Mouse (Mus musculus): ENCODE results near the gene Abo. TPM values are rescaled to one million over a fixed set of nuclear protein-coding genes. Genes with fewer than 3 reads are reported as not detected.

The Abo gene
- not detected in 2 replicates for polyA plus RNA-seq (2015; fragmentation: Nextera tagmentation; extraction: Ambion mirVana)

DNA sequence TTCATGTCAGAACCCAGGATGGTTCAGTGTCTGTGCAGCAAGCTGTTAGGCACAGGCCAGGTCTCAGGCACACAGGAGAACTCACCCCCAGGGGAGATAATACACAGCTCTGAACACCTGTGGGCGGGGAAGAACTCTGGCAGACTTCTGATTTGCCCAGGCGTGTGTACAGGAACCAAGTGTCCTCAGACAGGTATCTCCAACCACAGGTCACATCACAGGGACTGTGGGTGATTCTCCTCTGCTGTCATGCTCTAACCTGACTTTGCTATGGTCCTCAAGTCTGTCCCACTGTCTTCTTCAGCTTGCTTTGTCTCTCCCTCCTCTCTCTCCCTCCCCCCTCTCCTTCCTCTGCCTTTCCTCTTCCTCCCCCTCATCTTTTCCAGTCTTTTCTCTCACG lies at the start of gene Abo:
TSS of gene Abo (minus strand) at position 101 of the 400 bp plus-strand sequence.
- Histone ChIP-seq H3K9ac (ENCODE audit: low read depth, low read length) (no peak within 1 kb of the TSS), H3K36me3 (ENCODE audit: insufficient read depth, low read length) (no peaks in the 10 kb centered on the region), H3K9me3 (replicated peaks; ENCODE audit: low read length) (no peaks in the 10 kb centered on the region), H3K4me2 (ENCODE audit: low read length) (no peak within 1 kb of the TSS), H3K4me1 (replicated peaks; ENCODE audit: insufficient read depth, low read length) (no peaks in the 10 kb centered on the region), H3K27me3 (ENCODE audit: insufficient read depth, low read length) (no peaks in the 10 kb centered on the region), H3K4me3 (replicated peaks; ENCODE audit: low read depth, low read length) (no peak within 1 kb of the TSS), H3K27ac (no peak within 1 kb of the TSS)
- ATAC-seq (replicated peaks; ENCODE audit: low FRiP score, low read depth) (no peak), DNase-seq (ENCODE audit: low spot score) (no peak)
- 64% methylated on average over 3 of the region's 3 CpGs for WGBS
- no peak for TF ChIP-seq CTCF (IDR thresholded peaks at IDR 0.05; ENCODE audit: low read depth)

DNA sequence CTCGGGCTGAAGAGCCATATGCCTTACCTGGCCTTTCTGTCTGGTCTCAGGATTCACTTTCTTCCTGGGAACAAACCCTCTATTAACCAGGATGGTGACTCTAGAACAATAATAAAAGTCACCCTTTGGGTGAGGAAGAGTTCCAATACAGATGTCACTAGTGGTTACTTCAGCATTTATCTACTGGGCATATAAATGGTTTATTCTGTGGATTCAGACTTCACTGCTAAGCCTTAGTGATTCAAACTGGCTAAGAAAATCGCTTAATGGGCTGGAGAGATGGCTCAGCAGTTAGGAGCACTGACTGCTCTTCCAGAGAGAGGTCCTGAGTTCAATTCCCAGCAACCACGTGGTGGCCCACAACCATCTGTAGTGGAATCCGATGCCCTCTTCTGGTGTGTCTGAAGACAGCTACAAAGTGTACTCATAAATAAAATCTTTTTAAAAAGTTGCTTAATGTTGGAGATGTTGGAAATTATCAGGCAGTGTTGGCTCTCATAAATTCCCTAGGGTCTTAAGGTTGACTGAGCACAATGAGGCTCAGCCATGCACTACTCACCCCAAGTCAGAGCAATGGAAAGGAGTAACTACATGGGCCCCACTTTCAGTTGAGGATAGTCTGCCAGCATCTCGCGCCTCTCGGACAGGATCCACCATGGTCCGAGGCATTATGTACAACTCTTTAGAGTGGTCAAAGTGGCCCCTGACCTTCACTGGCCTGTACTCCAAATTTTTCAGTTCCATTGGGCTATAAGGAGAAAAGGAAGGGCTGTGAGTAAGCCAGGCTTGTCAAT lies 49.6 kb upstream of the Abo start:
- Histone ChIP-seq H3K4me2 (ENCODE audit: low read length) (no peak overlapping the region), H3K9ac (ENCODE audit: low read depth, low read length) (0 out of 2 replicates have a peak overlapping the region, but pooled peaks have one; percentile 85), H3K4me1 (replicated peaks; ENCODE audit: insufficient read depth, low read length) (peaks cover 34% of the 10 kb centered on the region), H3K9me3 (replicated peaks; ENCODE audit: low read length) (no peaks in the 10 kb centered on the region), H3K4me3 (replicated peaks; ENCODE audit: low read depth, low read length) (no peak overlapping the region), H3K27me3 (ENCODE audit: insufficient read depth, low read length) (no peaks in the 10 kb centered on the region), H3K36me3 (ENCODE audit: insufficient read depth, low read length) (peaks cover 29% of the 10 kb centered on the region), H3K27ac (no peak overlapping the region)
- WGBS: 55% methylated on average over 8 of the region's 8 CpGs
- ATAC-seq (replicated peaks; ENCODE audit: low FRiP score, low read depth) (no peak), DNase-seq (ENCODE audit: low spot score) (no peak)
- TF ChIP-seq CTCF (IDR thresholded peaks at IDR 0.05; ENCODE audit: low read depth): no peak

GRCm38 (mm10) chr2:26913416-26914147 lies 48.8 kb upstream of the Abo start:
- DNase-seq (ENCODE audit: low spot score) (no peak), ATAC-seq (replicated peaks; ENCODE audit: low FRiP score, low read depth) (no peak)
- H3K27me3 ChIP-seq (ENCODE audit: insufficient read depth, low read length): no peaks in the 10 kb centered on the region
- WGBS: 86% methylated on average over 17 of the region's 17 CpGs
- H3K4me1 ChIP-seq (replicated peaks; ENCODE audit: insufficient read depth, low read length): peaks cover 42% of the 10 kb centered on the region
- TF ChIP-seq CTCF (IDR thresholded peaks at IDR 0.05; ENCODE audit: low read depth): no peak
- H3K4me3 ChIP-seq (replicated peaks; ENCODE audit: low read depth, low read length): no peak overlapping the region
- H3K4me2 ChIP-seq (ENCODE audit: low read length): no peak overlapping the region
- peaks cover 21% of the 10 kb centered on the region for H3K36me3 ChIP-seq (ENCODE audit: insufficient read depth, low read length)
- no peaks in the 10 kb centered on the region for H3K9me3 ChIP-seq (replicated peaks; ENCODE audit: low read length)
- no peak overlapping the region for H3K9ac ChIP-seq (ENCODE audit: low read depth, low read length)
- no peak overlapping the region for H3K27ac ChIP-seq

GRCm38 (mm10) chr2:26912253-26912770 lies 47.5 kb upstream of the Abo start:
- 52% methylated on average over 5 of the region's 5 CpGs for WGBS
- TF ChIP-seq CTCF (IDR thresholded peaks at IDR 0.05; ENCODE audit: low read depth): no peak
- peaks cover 38% of the 10 kb centered on the region for H3K4me1 ChIP-seq (replicated peaks; ENCODE audit: insufficient read depth, low read length)
- no peak for ATAC-seq (replicated peaks; ENCODE audit: low FRiP score, low read depth)
- peak overlapping the region; percentile 91 for H3K9ac ChIP-seq (ENCODE audit: low read depth, low read length)
- no peak overlapping the region for H3K27ac ChIP-seq
- peak overlapping the region; percentile 93 for H3K4me2 ChIP-seq (ENCODE audit: low read length)
- H3K9me3 ChIP-seq (replicated peaks; ENCODE audit: low read length): no peaks in the 10 kb centered on the region
- H3K27me3 ChIP-seq (ENCODE audit: insufficient read depth, low read length): no peaks in the 10 kb centered on the region
- DNase-seq (ENCODE audit: low spot score): no peak
- peak overlapping the region; percentile 87 for H3K4me3 ChIP-seq (replicated peaks; ENCODE audit: low read depth, low read length)
- peaks cover 30% of the 10 kb centered on the region for H3K36me3 ChIP-seq (ENCODE audit: insufficient read depth, low read length)

DNA sequence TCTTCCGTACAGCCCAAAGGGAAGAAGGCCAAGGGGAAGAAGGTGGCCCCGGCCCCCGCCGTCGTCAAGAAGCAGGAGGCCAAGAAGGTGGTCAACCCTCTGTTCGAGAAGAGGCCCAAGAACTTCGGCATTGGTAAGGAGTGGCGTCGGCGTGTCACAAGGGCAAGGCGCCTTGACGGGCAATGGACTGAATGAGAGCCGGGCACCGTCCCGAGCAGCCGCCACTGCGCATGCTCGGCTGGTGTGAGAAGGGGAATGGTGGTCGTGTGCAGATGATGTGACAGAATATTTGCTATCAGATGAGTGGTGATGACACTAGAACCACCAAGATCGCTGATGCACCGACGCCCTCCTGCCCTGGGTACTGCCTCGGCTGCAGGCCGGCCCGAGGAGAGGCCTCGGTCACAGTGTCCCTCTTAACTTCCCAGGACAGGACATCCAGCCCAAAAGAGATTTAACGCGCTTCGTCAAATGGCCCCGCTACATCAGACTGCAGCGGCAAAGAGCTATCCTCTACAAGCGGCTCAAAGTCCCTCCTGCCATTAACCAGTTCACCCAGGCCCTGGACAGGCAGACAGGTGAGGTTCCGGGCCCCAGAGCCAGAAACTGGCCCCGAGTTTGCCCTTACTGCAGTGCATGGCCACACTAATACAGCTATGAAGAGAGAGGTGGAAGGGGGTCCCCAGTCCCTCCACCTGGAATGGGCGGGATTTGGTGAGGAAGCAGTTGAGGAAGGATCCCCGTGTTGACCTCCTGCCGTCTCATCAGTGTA lies 46.4 kb upstream of the Abo start:
- peak; percentile 79 for DNase-seq (ENCODE audit: low spot score)
- no peak for TF ChIP-seq CTCF (IDR thresholded peaks at IDR 0.05; ENCODE audit: low read depth)
- Histone ChIP-seq H3K27ac (peak overlapping the region; percentile 95), H3K9me3 (replicated peaks; ENCODE audit: low read length) (no peaks in the 10 kb centered on the region), H3K4me1 (replicated peaks; ENCODE audit: insufficient read depth, low read length) (peaks cover 31% of the 10 kb centered on the region), H3K4me2 (ENCODE audit: low read length) (peak overlapping the region; percentile 93), H3K27me3 (ENCODE audit: insufficient read depth, low read length) (no peaks in the 10 kb centered on the region), H3K9ac (ENCODE audit: low read depth, low read length) (peak overlapping the region; percentile 91), H3K4me3 (replicated peaks; ENCODE audit: low read depth, low read length) (peak overlapping the region; percentile 87), H3K36me3 (ENCODE audit: insufficient read depth, low read length) (peaks cover 38% of the 10 kb centered on the region)
- ATAC-seq (replicated peaks; ENCODE audit: low FRiP score, low read depth): peak; percentile 40
- WGBS: 2% methylated on average over 37 of the region's 37 CpGs
